Mouse (Mus musculus) urinary bladder, postnatal 25 days (tissue): ENCODE measurements around the gene Sik3.
"Not testable (repeated sequence)": the region's sequence is repeated elsewhere in the genome, so short reads cannot be mapped to it uniquely, and the experiment has no call there.

Experiments
- DNase-seq: peaks from one replicate; pipeline ENCODE4 v3.0.0; 2022; ENCODE audit warnings: low spot score

The Sik3 gene

DNA sequence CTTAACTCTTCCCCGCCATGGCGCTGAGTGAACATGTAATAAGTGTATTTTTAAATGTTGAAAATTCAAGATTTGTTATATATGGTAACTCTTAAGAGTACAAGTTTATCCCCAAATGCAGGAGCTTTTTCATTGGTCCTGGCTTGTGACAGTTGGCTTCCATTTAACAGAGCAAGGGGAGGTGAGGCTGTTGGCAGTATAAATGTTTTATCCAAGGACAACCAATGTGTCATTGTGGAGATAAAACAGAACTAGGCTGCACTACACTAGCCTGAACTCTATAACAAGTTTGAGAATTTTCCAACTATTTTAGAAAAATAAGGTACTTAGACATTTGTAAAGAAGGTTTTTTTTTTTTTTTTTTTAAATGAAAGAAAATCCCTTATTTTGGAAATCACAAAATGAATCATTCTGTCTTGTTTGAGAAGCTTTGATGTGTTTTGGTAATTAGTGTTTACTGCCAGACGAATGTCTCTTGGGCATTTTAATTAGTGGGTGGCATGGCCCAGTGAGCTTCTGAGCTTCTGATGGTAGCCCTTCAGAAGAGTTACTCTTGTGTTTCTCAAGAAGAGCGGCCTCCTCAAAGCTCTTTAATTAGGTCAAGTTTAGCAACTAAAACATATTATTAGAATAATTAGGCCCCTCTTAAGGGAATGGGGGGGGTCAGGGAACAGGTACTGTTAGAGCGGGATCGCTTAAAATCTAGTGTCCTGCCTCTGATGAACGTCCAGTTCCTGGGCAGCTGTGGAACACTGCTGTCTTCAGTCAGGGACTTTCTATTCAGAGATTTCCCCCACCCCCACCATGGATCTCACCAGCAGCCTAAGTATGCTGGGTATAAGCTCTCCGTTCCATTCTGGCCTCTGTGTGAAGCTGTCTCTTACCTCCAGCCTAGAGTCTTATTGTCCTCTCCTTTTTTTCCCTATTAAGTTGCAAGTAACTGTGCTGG, 139.7 kb downstream of the Sik3 start:
- no peak for DNase-seq

DNA sequence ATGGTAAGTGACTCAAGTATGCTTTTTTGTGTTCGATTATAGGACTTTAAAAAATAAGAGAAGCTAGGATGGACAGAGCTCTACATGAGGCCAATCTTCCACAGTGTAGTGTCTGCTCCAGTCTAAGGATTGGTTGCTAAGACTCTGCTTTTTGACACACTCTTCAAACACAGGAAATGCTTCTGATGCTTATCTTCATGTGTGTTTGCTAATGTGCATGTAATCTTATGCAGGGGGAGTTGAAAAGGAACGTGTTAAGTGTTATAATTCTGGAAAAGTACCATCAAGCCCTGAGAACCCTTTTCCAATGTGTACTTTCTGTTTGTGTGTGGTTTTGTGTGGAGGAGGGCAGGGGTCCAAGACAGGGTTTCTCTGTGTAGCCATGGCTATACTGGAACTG, 141.8 kb downstream of the Sik3 start:
- DNase-seq: no peak

GRCm38 (mm10) chr9:46155026-46155425, 142.4 kb downstream of the Sik3 start:
- no peak for DNase-seq

- not testable (repeated sequence) for DNase-seq
Observed at GRCm38 (mm10) chr9:46155818-46156217, 143.2 kb downstream of the Sik3 start.

- DNase-seq: no peak
Observed at GRCm38 (mm10) chr9:46156711-46157110, 144.1 kb downstream of the Sik3 start.

DNA sequence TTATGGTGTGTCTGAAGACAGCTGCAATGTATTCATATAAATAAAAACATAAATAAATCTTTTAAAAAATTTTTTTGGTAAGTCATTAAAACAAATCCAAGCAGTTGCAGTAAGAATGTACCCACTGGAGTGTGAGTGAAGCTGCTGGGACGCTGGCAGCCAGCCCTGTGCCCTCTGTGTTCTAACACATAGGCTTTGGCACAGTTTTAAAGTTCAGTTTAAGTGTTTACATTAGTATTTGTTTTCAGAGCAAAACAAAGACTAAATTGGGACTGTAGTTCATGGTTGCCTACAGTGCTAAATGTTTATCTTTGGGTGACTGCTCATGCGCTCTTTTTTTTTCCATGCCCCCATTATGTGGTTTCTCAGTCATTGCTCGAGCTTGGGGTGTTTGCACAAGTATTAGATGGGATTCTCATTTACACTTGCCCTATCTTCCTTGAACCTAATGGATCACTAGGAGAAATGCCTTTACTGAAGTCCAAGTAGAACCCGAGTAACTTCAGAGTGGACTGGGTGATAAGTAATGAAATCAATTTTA, 145.7 kb downstream of the Sik3 start:
- no peak for DNase-seq

DNA sequence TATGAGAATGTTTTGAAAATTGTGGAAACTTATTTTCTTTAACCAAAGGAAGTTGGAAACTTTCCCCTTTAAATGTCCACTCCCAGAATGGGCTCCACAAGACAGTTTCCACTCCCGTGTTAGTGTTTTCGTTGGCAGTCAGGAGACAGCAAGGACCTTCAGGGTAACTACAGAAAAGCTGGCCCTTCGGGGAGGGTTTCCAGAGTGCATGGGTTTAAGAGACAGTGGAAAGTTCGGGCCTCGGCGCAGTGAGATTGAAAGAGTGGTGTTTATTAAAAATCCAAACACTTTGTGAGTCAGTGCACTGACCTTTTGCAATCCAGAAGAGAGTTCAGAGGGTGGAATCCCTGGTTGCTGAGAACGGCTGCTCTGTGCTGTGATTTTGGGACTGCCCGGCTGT, 150.8 kb downstream of the Sik3 start:
- no peak for DNase-seq

GRCm38 (mm10) chr9:46168802-46169201, 156.2 kb downstream of the Sik3 start:
- DNase-seq: no peak

DNA sequence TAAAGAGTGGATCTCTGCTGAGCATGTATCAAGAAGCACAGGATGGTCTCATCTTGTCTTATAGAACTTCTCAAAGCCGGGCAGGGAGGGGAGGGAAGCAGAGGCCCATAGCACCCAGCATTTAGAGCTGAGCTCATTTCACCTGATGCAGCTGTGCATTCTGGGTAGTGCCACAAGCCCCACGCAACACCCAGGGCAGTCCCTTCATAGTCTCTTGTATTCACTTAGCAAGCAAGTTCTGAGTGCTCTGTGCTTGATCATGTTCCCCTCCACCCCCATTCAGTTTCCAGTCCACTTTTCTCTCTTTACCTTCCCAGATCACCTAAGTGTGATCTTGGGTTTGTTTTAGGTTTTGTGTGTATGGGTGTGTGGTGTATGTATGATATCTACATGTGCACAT, 159.6 kb downstream of the Sik3 start:
- DNase-seq: no peak

GRCm38 (mm10) chr9:46172953-46173352, 160.3 kb downstream of the Sik3 start:
- no peak for DNase-seq

- no peak for DNase-seq
Observed at GRCm38 (mm10) chr9:46173919-46174318, 161.3 kb downstream of the Sik3 start.

GRCm38 (mm10) chr9:46174770-46175294, 162.2 kb downstream of the Sik3 start:
- DNase-seq: no peak

GRCm38 (mm10) chr9:46175300-46175699, 162.7 kb downstream of the Sik3 start:
- peak; percentile 15 for DNase-seq

- no peak for DNase-seq
Observed at GRCm38 (mm10) chr9:46175938-46176375, 163.3 kb downstream of the Sik3 start.

DNA sequence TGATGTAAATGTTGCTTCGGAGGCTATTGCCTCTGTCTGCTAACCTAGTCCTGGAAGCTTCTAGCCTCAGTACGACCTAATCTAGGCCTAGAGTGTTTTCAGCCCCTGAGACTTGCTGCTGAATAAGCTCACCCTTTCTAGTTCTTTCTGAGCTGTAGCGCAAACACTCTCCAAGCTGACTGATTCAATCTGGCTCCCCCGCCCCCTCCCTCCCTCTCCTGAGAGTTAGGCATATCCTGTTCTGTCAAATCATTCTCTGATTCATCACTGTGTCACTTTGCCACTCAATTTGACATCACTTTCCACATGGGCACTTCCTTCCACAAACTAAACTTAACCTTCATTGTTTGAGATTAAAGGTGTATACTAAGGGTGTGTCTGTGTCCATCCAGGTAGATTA, 164.0 kb downstream of the Sik3 start:
- DNase-seq: no peak

- no peak for DNase-seq
Observed at GRCm38 (mm10) chr9:46178595-46178994, 166.0 kb downstream of the Sik3 start.

DNA sequence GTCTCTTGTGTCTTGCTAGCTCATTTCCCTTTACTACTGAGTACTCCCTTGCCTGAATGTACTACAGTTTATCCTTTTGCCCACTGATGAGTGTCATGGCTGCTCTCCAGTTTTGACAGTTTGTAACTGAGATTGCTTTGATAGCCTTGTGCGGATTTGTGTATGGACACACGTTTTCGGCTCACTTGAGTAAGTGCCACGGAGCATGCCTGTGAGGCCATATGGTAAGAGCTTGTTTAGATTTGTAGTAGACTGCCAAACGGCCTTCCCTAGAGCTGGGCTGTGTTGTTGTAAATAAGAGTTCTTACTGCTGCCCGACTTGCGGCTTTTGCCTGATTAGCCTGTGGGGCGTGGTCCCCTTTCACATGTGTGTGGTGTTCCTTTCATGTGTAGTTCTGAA, 168.7 kb downstream of the Sik3 start:
- no peak for DNase-seq

DNA sequence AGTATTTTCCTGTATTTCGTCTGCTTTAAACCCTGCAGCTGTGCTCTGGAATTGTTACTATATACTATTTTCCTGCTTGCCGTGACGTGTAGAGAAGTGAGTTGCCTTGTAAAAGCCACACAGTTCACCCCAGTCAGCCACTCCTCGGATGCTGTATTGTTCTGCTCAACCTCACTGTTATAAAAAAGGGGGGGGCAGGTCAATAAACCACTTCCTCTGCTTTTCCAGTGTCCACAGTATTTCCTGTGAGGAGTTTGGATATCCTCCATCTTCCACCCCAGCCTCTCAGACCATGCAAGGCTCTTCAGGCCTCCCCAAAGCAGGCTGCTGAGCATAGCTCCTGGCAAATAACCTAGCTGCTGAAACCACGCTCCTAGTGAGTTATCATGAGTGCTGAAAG, 171.9 kb downstream of the Sik3 start:
- DNase-seq: no peak

- no peak for DNase-seq
Observed at GRCm38 (mm10) chr9:46185191-46185590, 172.6 kb downstream of the Sik3 start.

DNA sequence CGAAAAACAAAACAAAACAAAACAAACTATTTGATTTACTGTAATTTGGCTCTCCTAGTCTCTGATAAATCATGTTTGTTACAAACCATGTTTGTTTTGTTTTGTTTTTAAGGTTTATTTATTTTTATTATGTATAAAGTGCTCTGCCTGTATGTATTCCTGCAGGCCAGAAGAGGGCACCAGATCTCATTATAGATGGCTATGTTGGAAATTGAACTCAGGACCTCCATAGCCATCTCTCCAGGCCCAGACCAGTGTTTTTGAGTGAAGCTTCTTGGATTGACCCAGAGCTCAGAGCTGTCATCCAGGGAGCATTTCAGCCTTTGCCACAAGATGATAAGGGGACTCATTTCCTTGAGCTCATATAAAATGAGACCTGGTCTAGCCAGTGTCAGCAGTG, 173.8 kb downstream of the Sik3 start:
- no peak for DNase-seq

GRCm38 (mm10) chr9:46188370-46188769, 175.8 kb downstream of the Sik3 start:
- DNase-seq: no peak

GRCm38 (mm10) chr9:46188956-46189355, 176.3 kb downstream of the Sik3 start:
- DNase-seq: no peak

- no peak for DNase-seq
Observed at GRCm38 (mm10) chr9:46189381-46189780, 176.8 kb downstream of the Sik3 start.
